Mouse (Mus musculus) gastrocnemius, postnatal 14 days (tissue): Measurements from ENCODE around the gene Slc22a22. TPM values are rescaled to one million over a fixed set of nuclear protein-coding genes. Genes with fewer than 3 reads are reported as not detected.
"Not testable (repeated sequence)": the region's sequence is repeated elsewhere in the genome, so short reads cannot be mapped to it uniquely, and the experiment has no call there.

ENCODE experiments used
- DNase-seq: peaks from one replicate; pipeline ENCODE4 v3.0.0; 2021; ENCODE audit warnings: mixed read lengths
- intact Hi-C: fragments of 180-260 bp; cut with DNase I; formaldehyde crosslinking; loops from one replicate; pipeline ENCODE4 v1.15.1; 2025; ENCODE audit warnings: low total_unique reads
- total RNA-seq, 2 experiments: library from RNA; stranded (reverse); gene quantifications; 2 replicates each; pipeline ENCODE4 v1.2.3; 2021

The Slc22a22 gene
- total RNA-seq, 2 experiments from 2014 or later: not detected

- intact Hi-C loops: no loop called here
- no peak for DNase-seq
These were observed 78.8 kb downstream of the Slc22a22 start for GRCm38 (mm10) chr15:57398439-57399148.

GRCm38 (mm10) chr15:57394053-57394452 lies 83.4 kb downstream of the Slc22a22 start:
- no peak for DNase-seq
- intact Hi-C loops: no loop called here

DNA sequence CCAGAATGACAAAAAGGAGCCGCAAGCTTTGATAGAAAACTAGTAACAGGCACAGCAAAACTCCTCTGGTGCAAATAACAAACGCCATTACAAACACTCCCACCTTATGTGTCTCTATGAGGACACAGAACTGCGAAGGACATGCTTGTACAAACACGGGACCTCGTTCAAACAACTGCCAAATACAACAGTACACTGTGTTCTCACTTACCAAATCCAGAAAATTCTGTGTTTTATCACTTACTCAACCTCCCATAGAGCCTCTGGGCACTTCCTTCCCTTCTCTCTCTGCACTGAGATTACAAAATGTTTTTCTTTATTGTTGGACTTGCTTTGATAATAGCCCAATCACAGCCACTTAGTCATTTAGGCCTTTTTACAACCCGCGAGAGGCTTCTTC lies 97.0 kb downstream of the Slc22a22 start:
- no peak for DNase-seq
- intact Hi-C loops: no loop called here

GRCm38 (mm10) chr15:57366446-57366845 lies 111.0 kb downstream of the Slc22a22 start:
- no peak for DNase-seq
- intact Hi-C loops: no loop called here

DNA sequence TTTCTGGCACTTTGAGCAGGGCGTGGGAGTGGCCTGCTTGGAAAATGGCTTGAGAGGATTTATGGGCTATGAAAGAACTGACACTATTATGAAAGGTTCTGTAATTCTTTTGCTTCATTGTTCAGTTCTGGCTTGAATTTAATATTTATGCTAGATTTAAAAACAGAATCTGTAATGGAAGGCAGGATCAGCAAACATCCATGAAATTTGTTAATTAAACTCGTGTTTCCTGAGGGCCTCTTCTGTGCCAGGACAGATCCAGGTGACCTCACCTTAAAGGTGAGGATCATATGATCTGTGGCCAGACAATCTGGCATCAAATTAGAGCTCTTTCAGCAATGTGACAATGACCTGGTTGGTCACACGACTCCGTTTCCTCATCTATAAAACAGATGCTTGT lies 122.1 kb downstream of the Slc22a22 start:
- DNase-seq: no peak
- intact Hi-C loops: no loop called here

DNA sequence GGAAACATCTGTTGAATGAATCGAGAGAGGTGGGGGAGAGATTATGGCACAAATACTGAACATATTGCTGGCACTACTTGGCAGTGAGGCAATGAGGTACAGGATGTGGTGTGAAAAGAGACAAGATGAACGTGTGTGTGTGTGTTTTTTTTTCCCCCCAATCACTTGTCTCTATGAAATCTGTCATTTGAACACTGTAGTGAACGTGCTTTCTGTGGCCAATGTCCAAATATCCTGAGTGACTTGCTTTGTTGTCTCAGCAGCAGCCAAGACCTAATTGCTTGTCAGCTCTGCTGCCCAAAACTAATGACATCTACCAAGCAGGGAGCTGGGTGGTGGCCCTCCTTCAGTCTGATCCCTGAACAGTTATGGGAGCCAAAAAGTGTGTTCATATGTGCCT lies 136.9 kb downstream of the Slc22a22 start:
- intact Hi-C loops: no loop called here
- DNase-seq: no peak

GRCm38 (mm10) chr15:57331326-57331725 lies 146.1 kb downstream of the Slc22a22 start:
- DNase-seq: no peak
- intact Hi-C loops: no loop called here

- DNase-seq: no peak
- intact Hi-C loops: no loop called here
These were observed 159.4 kb downstream of the Slc22a22 start for GRCm38 (mm10) chr15:57318001-57318400.

DNA sequence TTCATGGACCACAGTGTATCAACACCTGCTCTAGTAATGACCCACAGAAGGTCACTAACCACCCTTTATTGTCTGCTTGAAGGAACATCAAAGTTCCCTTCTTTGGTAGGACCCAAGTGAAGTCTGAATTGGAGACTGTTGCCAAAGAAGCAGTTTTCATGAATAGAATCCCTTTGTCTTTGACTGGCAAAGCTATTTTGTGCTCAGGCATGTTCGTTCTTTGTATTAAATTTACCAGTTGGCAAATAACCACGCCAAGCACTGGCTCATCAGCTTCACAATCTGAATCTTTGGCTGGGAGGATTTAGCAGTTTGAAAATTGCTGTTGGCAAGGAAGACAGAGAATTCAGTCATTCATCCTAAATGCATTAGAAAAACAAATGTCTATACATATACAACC lies 160.9 kb downstream of the Slc22a22 start:
- DNase-seq: no peak
- intact Hi-C loops: no loop called here

GRCm38 (mm10) chr15:57302710-57303109 lies 174.7 kb downstream of the Slc22a22 start:
- intact Hi-C loops: no loop called here

DNA sequence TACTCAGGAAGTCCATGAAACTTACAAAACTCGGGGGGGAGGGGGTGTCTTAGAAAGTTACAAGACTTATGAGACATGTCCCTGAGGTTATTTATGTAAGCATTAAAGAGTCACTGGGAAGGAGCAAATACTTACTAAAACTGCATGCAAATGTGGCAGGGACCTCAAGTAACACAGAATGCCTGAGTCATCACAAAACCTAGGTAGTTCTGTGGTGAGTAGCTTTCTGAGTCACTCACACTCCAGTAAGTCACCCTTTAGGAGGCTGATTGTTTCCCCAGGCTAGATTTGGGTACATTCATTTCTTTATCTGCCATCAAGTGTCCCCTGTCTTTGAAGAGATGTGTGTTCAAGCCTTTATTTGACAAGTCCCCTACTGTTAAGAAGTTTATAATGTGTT lies 198.9 kb downstream of the Slc22a22 start:
- intact Hi-C loops: no loop called here
- DNase-seq: no peak

More at GRCm38 (mm10) chr15:57302710-57303109, 174.7 kb downstream of the Slc22a22 start:
- DNase-seq: no peak

DNA sequence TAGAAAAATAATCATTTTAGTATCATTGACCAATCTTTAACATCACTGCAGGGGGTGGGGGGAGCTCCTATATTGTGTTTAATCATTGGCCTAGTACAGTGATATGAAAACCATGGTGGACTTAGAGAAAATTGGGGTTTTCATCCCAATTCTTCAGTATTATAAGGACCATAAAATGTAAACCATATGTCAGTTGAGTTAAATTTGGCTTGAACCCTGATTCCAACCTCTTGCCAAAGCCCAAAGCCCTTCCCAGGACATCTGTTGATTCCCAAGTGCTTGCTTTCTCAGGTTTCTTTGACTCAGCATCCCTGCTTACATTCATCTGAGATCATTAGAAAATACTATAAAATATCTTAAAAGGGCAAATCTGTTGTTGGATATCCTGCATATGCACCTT lies 201.0 kb downstream of the Slc22a22 start:
- intact Hi-C loops: no loop called here
- no peak for DNase-seq

- DNase-seq, intact Hi-C loops: not testable (repeated sequence)
These were observed 237.4 kb downstream of the Slc22a22 start for GRCm38 (mm10) chr15:57240061-57240460.

DNA sequence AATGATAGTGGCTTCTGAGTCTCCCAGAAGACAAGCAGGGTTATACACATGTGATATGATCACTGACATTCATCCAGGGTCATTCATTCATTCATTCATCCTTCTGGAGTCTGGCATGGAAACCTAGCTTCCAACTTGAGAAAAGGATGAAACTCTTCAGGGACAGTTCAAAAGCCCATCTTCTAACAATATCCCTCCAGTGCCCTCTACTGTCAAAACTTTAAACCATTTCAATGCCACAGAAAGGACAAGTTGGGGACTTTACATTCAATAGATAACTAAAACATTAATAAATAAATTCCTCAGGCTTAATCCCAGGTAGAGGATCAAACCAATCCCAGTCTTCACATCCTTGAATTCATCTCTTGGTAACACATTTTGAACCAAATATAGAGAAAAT lies 247.0 kb downstream of the Slc22a22 start:
- no peak for DNase-seq

DNA sequence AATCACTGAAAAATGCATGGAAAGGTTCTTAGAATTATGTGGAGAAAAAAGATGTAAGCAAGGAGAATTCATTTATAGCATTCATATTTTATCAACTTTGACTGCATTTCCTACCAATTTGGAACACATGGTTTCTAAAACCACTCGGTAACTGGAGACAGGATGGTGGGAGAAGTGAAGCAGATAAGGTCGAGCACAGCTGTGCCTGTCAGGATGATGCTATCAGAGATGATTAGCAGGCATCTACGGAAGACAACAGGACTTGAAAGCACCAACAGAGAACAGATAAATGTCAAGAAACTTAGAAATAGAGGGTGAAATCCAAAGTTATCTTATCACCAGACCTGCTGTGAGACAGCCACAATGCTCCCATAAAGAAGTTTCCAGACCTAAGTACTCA lies 272.1 kb downstream of the Slc22a22 start:
- intact Hi-C loops: no loop called here
- DNase-seq: no peak

More for the DNA sequence above, 247.0 kb downstream of the Slc22a22 start:
- intact Hi-C loops: no loop called here

- intact Hi-C loops: no loop called here
- DNase-seq: no peak
These were observed 272.9 kb downstream of the Slc22a22 start for GRCm38 (mm10) chr15:57204444-57204930.
